Mouse (Mus musculus) R1 (cell line): ENCODE data around the gene Dscaml1.
A peak's percentile ranks its signal among the peaks of the same experiment; 100 is the strongest.

Experiments used
- DNase-seq: peaks from one replicate; pipeline ENCODE4 v3.0.0-alpha.2; 2018; ENCODE audit warnings: low read depth, low spot score

Gene Dscaml1

DNA sequence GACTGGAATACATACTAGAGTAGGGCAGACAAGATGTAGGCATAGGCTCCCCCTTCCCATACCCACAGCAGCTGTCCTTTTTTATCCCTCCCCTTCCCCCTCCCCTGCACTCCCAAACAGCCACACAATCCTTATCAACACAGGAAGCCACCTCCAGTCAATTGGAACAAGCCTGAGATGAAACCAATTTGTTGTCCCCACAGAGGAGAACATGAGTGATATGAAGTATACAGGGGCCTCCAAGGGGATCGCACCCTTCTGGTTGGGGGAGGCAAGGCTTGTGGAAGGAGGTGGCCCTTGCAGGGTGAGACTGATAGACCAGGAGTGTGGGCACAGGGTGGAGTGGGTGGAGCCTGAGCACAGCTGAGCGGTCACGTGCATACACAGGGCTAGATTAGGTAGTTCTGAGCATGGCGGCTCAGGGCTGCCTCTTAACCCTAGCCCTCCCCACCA lies 79.1 kb downstream of the Dscaml1 start:
- DNase-seq = no peak

- no peak for DNase-seq
Measured at GRCm38 (mm10) chr9:45507482-45507881, 81.1 kb downstream of the Dscaml1 start.

DNA sequence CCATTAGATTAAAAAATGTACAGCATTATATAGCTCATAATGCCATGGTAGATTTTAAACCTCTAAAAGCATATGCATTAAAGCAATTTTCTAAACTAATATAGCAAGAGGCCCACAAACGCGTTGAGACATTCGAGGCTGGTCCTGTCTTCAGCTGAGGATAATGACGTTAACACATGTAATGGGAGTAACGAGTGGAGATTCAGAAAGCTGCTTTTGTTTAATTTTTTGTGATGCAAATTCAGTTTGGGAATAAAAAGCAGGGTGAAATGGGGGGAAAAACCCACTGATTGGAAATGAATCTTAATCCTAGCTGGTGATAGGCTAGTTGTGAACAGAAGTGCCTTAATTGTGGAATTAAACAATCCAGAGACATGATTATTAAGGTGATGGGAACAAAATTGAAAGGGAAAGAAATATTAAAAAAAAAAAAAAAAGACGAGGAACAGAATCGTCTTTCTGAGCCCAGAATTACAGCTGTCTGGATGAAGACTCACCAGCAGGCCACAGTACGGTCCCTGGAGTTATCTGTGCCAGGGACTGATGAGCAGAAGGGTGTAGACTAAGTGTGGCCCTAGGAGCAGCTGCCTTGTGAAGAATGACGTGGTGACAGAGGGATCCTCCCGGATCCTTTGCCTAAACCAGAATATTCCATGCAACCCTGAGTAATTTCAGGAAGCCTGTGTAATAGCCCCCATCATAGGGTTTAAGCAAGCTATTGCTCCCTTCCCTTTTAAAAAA lies 84.5 kb downstream of the Dscaml1 start:
- no peak for DNase-seq

DNA sequence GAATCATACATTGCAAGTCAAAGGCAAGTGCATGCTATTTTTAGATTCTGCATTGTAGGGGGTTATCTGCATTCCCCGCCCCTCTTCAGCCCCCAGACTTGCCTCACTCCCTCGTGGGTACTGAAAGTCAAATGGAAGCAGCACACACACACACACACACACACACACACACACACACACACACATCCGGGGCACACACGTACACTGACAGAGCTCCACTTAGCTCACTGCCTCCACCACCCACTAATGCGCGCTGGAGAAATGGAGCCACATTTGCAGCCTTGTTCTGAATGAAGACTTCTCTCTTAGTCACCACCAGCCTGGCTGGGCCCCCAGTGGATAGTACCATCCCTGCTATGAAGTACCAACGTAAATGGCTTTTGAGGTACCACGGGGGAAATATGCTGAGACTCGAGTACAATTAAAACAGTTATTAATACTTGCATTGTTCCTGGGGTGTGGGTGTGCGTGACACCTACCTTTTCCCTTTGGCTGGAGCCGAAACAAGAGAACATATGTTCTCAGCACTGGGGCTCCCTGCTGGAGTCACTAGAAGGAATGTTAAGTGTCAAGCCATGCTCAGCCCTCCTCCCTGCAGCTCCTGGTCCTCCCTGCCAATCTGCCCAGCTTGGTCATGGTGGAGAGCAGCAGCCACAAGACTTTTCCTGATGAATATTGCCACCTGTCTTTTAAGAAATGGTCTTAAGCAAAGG lies 91.7 kb downstream of the Dscaml1 start:
- DNase-seq = peak; percentile 24

DNA sequence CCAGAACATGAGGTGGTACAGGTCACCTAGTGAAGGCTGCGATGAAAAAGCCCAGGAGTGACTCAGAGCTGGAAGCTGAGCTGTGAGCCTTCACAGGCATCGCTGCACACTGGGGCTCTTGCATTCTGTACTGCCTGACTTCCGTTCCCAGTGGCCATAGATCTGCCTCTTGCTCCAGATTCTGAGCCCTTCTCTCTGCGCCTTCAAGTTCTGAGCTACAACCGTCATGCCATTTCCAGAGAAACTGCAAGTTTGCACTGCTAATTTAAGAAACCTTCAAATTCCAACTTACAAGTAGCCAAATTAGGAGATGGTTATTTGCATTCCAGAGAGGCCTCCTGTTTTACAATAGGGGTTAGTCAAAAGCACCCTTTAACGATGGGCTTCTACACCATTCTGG lies 93.4 kb downstream of the Dscaml1 start:
- no peak for DNase-seq

DNA sequence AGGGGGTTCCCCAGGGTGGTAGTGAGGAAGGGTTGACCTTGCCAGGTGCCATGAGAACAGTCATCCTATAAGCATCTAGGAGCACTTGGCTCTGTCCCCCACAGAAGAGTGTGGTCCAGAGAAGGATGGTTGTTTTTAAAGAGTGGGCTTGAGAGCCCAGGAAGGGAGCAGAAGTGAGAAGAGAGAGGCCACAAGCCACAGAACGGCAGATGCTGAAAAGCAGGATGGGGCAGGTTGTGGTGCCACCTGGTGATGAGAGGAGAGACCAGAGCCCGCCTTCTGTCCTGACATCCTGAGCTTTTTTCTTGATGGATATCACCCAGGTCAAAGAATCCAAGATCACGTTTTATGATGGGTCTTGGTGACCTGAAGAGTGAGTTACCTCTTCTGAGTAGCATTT lies 96.4 kb downstream of the Dscaml1 start:
- no peak for DNase-seq

DNA sequence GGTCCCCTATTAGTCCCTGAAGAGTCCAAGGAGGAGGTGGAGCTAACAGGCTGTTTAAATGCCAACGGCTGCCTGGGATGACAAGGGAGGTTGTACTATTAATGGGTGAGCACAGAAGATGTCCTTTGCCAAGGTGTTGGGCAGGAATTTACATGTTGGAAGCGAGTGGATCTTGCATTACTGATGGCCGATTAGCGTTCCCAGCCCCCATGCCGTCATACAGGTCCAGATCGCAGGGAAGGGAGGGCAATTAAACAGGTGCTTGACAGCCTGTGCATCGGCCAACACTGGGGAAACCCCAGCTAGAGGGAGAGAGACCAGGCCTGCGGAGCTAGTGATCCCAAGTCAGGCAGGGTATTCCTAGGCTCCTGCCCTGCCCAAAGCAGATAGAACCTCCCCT lies 98.1 kb downstream of the Dscaml1 start:
- DNase-seq = no peak

GRCm38 (mm10) chr9:45533253-45533652 lies 106.8 kb downstream of the Dscaml1 start:
- no peak for DNase-seq

DNA sequence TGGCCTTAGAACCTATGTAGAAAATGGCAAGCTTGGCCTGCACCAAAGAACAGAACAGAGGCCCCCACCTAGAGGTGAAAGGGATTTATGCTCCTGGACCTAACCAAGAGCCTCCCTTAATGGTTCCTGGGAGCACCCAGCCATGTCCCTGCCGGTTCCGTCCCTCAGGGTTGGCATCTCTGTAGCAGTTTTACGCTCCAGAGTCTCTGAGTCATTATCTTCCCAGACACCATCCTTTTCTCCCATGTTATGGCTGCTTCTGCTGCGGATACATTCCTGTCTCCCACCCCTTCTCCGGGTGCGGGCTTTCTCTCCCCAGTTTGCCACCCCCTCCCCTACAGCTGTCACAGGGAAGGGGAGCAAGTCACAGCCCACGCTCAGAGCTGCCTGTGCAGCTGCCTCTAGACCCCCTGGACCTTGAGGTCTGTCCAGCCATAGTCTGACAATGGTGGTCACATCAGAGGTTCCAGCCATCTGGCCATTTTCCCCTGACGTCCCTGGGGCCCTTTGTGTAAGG lies 108.1 kb downstream of the Dscaml1 start:
- no peak for DNase-seq

DNA sequence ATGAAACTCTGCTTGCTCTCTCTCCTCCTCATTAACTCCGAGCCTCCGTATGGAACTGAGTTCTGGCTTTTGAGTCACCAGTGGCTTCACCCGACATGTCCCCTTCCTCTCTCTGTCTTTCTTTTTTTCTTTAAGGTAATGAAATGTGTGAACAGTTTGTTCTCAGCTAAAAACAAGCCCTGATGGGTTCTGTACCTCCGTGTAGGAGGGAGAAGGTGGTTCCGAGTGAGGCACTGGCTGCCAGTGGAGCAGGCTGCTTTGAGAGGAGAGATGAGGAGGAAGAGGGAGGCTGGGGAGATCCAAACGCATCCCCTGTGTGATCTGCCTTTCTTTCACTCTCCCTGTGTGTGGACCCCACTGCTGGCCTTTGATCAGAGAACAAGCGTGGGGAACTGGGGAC lies 111.2 kb downstream of the Dscaml1 start:
- DNase-seq = no peak

DNA sequence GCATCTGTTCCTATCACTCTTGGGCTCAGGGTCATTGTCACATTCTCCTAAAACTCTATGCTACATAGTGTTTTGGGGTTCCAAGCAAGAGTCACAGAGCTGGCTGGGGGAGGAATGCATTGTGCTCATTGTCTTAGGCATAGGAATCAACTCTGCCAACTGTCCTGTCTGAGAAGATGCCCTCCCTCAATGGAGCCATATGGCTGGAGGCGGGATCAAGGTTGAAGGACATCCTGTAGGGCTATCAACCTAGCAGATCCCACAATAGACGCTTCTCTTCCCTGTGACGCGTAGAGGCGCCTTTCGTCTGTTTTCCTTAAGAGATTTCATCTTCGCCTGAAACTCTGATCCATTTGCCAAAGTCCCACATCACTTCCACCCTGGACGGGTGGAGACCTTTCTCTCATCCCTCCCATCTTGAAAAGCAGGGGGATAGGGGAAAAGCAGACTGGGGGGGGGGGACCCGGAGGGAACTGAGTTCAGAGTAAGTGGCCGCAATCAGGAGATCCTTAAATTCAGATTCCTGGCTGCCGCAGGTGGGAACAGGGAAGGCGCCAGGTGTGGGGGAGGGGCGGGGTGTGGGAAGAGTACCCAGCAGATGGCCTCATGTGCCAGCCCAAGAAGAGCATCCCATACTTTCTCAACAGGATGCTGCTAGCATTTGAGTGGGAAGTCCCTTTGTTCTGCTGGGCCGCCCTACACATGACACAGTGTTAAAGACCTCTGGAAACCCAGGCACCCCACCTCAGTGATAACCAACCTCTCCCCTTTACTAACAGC lies 113.0 kb downstream of the Dscaml1 start:
- no peak for DNase-seq

DNA sequence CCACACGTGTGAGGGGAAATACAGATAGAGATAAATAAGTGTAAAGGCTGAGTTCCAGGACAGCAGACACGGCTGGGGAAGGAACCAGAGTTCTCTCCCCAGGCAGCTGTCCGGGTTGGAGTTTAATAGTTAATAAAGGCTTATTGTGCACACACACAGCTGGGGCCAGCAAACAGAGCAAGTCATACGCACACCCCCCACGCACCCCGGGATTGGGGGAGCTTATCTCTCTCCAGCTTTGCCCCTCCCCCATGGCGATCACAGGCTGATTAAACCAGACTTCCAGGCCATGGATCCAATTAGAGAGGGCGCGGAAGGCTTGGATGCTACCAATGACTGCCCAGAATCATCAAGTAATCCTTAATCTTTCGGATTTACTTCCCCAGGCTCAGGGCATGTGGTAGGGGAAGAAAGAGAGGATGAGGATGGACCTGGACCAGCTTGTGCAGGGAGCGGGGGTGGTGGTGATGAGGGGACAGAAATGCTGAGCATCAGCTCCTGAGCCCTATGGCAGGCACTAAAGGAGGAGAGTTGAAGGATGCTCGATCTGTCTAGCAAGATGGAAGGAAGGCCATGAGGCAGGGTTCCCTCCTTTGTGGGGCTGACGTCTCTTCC lies 119.7 kb downstream of the Dscaml1 start:
- DNase-seq = no peak

GRCm38 (mm10) chr9:45546902-45547578 lies 120.6 kb downstream of the Dscaml1 start:
- DNase-seq = no peak

DNA sequence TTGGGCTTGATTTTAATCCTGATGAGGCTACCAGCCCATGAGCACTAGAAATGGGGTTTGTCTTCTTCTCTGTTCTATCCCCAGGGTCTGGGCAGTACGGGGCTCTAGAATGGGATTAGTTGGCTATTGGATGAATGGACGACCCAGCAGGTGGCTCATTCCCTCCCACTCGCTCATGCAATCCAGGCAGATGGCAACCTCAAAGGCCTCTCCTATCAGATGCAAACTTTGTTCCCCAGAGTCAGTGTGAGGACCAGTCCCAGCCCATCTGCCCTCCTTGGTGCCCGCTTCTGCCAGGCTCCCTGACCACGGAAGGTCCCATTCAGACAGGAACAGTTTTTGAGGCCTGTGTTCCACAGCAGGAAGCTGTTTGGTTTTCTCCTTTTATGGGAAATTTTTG lies 123.4 kb downstream of the Dscaml1 start:
- peak; percentile 22 for DNase-seq

- DNase-seq = peak; percentile 31
Measured at GRCm38 (mm10) chr9:45550210-45550609, 123.8 kb downstream of the Dscaml1 start.

GRCm38 (mm10) chr9:45550662-45551061 lies 124.2 kb downstream of the Dscaml1 start:
- DNase-seq = no peak

- DNase-seq = peak; percentile 20
Measured at GRCm38 (mm10) chr9:45555036-45555826, 128.8 kb downstream of the Dscaml1 start.

DNA sequence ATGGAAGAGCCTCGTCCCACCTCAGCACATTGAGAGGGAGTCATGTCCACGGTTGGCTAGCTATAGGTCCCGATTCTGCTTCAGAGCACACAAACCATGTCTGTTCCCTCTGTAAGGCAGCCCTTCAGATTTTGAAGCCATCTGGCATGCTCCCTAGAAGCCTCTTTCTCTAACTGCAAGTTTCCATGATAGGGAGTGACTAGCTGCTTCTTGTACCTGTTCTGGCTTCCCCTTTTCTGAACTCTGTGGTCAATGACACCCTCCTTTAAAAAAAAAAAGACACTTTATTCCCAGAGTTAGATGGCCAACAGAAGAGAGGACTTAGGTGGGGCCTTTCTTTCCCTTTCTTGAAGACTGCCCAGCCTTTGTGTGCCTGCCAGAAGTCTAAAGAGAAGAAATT lies 130.5 kb downstream of the Dscaml1 start:
- DNase-seq = no peak

GRCm38 (mm10) chr9:45560987-45561386 lies 134.6 kb downstream of the Dscaml1 start:
- no peak for DNase-seq

DNA sequence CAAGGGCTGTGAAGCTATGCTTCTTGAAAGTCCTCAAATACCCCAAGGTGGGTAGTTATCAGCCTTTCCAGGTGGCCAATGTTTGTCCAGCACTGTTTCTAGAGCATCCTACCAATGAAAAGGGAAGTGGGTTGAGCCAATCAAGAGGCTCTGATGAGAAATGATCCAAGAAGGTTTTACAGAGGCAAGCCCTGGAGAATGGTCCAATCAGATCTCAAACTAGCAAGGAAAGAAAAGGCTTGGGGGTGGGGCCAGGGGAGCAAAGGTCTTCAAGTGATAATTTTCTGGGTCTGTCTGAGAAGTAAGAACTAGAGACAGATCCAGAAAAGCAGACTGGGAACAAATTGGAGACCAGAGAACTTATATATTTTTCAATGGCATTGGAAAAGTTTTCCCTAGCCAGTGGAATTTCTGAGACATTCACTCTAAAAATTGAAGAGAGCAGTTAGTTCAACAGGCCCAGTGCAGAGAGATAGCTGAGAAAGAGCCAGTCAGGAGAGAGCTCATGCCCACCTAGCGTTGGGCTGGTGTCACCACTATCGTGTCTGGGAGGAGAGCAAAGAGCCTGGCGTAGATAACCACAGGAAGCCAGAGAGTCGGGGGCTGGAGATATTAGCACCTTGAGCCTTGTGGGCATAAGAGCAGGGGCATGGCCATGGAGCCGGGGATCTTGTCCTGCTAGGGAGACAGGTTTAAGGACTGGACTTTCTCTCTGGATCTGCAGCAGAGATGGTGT lies 140.6 kb downstream of the Dscaml1 start:
- DNase-seq = no peak
